Mouse (Mus musculus): ENCODE results near the gene Dennd4a. TPM values are rescaled to one million over a fixed set of nuclear protein-coding genes. Genes with fewer than 3 reads are reported as not detected.

Gene Dennd4a
- polyA plus RNA-seq, 1 experiment from 2014 or later, result 4.8 TPM

DNA sequence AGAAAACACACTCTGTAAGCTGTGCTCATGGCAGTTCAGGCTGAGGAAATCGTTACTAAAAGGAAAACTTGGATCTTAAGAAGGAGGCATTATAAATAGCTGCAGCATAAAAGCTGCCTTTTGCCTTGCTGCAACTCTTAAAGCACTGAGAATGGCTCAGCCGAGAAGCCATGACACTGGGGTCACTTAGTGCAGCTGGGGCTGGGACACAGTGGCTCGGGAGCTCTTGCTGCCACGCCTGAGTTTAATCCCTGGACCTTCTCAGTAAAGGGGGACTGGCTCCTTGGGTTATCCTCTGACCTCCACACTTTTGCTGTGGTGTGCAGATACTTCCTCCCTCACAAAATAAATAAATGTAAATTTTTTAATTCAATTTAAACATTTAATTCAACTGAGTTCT is 91.7 kb downstream of the Dennd4a start:
- no peak for ATAC-seq (replicated peaks; ENCODE audit: insufficient number of reproducible peaks, insufficient read depth, low FRiP score, low read depth)
- H3K4me2 ChIP-seq, result no peak overlapping the region
- H3K36me3 ChIP-seq, result 0 out of 2 replicates have a peak, but pooled peaks cover 10% of the 10 kb centered on the region
- H3K9me3 ChIP-seq (replicated peaks), result no peaks in the 10 kb centered on the region
- no peak overlapping the region for H3K27ac ChIP-seq
- H3K9ac ChIP-seq, result no peak overlapping the region
- no peaks in the 10 kb centered on the region for H3K27me3 ChIP-seq
- H3K4me1 ChIP-seq (replicated peaks), result no peaks in the 10 kb centered on the region
- H3K4me3 ChIP-seq, result no peak overlapping the region
- 37% methylated on average over 4 of the region's 4 CpGs for WGBS

DNA sequence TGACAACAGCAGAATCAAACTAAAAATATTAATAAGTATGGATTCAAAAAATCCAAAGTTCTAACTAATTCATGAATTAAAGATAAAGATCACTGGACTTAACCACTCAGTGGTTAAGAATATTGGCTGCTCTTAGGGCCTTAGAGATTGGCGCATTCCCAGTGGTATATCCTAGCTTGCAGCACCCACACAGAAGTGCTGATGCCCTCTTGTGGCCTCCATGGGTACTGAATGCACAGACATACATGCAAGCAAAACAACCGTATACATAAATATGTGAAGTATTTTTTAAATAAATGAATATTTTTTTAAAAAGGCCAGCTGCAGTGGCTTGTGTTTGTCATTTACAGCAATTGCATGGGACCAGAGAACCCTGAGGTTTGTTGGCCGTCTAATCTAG is 92.2 kb downstream of the Dennd4a start:
- no peak for ATAC-seq (replicated peaks; ENCODE audit: insufficient number of reproducible peaks, insufficient read depth, low FRiP score, low read depth)
- Histone ChIP-seq H3K9ac (no peak overlapping the region), H3K27ac (no peak overlapping the region), H3K4me1 (replicated peaks) (no peaks in the 10 kb centered on the region), H3K36me3 (0 out of 2 replicates have a peak, but pooled peaks cover 10% of the 10 kb centered on the region), H3K4me2 (no peak overlapping the region), H3K27me3 (no peaks in the 10 kb centered on the region), H3K9me3 (replicated peaks) (no peaks in the 10 kb centered on the region), H3K4me3 (no peak overlapping the region)
- 53% methylated on average over 3 of the region's 3 CpGs for WGBS

DNA sequence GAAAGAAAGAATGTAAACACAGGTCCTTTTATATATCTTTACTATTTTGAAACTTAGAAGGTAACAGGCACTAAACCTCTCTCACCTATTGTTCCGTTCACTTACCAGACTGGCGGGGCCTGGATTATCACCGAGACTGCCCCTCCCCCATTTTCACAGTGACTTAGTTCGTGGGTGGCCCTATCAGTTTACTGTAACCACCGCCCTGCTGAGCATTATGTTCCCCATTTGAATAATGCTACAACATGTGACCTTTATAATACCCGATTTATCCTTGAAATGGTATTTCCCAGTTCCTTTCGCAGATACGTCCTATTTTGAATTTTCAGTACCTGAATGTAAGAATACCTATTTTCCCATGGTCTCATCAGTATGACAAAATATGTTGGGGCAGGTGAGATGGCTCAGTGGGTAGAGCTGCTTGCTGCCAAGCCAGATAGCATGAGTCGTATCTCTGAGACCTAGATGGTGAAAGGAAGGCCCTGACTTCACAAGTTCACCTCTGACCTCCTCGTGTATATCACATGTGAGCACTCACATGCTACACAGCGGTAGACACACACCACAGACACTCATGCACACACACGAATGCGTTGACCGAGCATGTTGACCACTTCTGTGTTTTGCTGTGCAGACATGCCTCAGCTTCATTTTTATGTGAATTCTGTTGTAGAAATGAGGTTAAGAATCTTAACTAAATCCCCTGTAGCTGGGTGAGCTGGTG is 93.9 kb downstream of the Dennd4a start:
- WGBS, result 83% methylated on average over 14 of the region's 14 CpGs
- Histone ChIP-seq H3K36me3 (peaks cover 14% of the 10 kb centered on the region; the same call in 1 of the 2 replicates), H3K27ac (no peak overlapping the region), H3K4me1 (replicated peaks) (no peaks in the 10 kb centered on the region), H3K4me2 (no peak overlapping the region), H3K9me3 (replicated peaks) (no peaks in the 10 kb centered on the region), H3K27me3 (no peaks in the 10 kb centered on the region), H3K4me3 (no peak overlapping the region), H3K9ac (no peak overlapping the region)
- ATAC-seq (replicated peaks; ENCODE audit: insufficient number of reproducible peaks, insufficient read depth, low FRiP score, low read depth), result no peak

DNA sequence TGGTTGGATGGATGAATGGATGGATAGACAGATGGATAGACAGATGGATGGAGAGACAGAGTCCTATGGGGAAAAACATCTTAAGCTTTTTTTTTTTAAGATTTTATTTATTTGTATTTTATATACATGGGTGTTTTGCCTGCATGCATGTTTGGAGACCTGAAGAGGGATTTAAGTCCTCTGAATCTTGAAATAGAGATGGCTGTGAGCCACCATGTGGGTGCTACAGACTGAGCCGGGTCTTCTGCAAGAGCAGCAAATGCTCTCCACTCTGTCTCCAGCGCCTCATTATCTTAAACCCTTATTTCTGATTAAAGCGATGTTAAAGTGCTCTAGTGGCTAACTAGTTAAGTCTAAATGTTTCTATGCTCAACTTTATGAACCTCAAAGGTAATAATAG is 96.3 kb downstream of the Dennd4a start:
- 79% methylated on average over 3 of the region's 3 CpGs for WGBS
- no peak for ATAC-seq (replicated peaks; ENCODE audit: insufficient number of reproducible peaks, insufficient read depth, low FRiP score, low read depth)
- Histone ChIP-seq H3K4me3 (no peak overlapping the region), H3K4me1 (replicated peaks) (no peaks in the 10 kb centered on the region), H3K9me3 (replicated peaks) (no peaks in the 10 kb centered on the region), H3K36me3 (peaks cover 18% of the 10 kb centered on the region; the same call in 1 of the 2 replicates), H3K27me3 (no peaks in the 10 kb centered on the region), H3K4me2 (no peak overlapping the region), H3K27ac (no peak overlapping the region), H3K9ac (no peak overlapping the region)

DNA sequence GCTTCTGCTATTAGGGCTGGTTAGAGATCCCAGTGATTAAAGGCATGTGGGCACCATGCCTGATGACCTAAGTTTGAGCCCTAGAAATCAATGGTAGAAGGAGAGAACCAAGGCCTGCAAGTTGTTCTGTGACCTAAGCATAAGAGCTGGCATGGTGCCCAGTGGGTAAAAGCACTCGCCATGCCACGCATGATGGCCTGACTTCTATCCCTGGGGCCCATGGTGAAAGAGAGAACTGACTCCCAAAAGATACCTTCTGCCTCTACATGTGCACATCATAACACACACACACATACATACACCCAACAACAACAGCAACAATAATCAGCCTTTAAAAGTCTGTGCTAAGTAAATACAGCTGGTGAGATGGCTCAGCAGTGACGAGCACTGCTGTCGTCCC is 102.3 kb downstream of the Dennd4a start:
- Histone ChIP-seq H3K27ac (no peak overlapping the region), H3K9ac (no peak overlapping the region), H3K4me1 (replicated peaks) (no peaks in the 10 kb centered on the region), H3K9me3 (replicated peaks) (no peaks in the 10 kb centered on the region), H3K4me2 (no peak overlapping the region), H3K36me3 (peaks cover 9% of the 10 kb centered on the region; the same call in 1 of the 2 replicates), H3K27me3 (no peaks in the 10 kb centered on the region), H3K4me3 (no peak overlapping the region)
- no peak for ATAC-seq (replicated peaks; ENCODE audit: insufficient number of reproducible peaks, insufficient read depth, low FRiP score, low read depth)
- WGBS, result 89% methylated on average over 4 of the region's 4 CpGs

DNA sequence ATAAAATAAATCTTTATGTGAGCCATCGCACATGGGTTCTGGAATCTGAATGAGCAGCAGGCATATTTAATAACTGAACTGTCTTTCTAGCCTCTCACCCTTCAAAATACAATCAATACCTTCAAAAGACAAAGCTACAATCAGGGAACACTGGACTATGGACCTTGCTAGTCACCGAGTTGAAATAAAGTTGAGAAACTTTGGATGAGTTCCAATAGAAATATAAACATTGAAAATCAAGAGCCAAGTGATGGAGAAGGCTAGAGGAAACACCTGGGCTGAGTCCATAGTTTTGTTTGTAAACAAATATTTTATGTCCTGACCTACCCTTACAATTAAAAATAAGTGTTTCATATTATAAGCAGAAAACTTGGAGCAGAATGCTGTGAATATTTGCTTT is 102.8 kb downstream of the Dennd4a start:
- no peak for ATAC-seq (replicated peaks; ENCODE audit: insufficient number of reproducible peaks, insufficient read depth, low FRiP score, low read depth)
- 78% methylated on average over 2 of the region's 2 CpGs for WGBS
- Histone ChIP-seq H3K27me3 (no peaks in the 10 kb centered on the region), H3K9ac (no peak overlapping the region), H3K4me1 (replicated peaks) (no peaks in the 10 kb centered on the region), H3K9me3 (replicated peaks) (no peaks in the 10 kb centered on the region), H3K4me3 (no peak overlapping the region), H3K27ac (no peak overlapping the region), H3K4me2 (no peak overlapping the region), H3K36me3 (peaks cover 9% of the 10 kb centered on the region; the same call in 1 of the 2 replicates)

DNA sequence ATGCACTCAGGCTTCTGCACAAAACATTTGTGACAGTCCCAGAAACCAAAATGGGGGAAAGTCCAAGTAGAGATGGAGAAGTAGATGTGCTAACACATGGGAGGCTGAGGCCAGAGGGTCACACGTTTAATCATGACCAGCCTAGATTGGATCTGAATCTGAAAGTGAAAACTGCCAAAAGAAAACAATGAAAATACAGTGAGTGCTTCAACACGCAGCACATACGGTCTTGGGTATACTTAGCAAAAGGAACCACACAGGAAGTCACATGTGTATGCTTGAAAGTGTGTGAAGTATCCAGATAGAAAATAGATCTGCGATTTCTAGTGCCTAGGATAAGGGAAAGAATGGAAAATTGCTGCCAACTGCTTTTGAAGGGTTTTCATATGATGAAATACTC is 103.5 kb downstream of the Dennd4a start:
- no peaks in the 10 kb centered on the region for H3K27me3 ChIP-seq
- WGBS, result 64% methylated on average over 4 of the region's 4 CpGs
- ATAC-seq (replicated peaks; ENCODE audit: insufficient number of reproducible peaks, insufficient read depth, low FRiP score, low read depth), result no peak
- no peak overlapping the region for H3K4me2 ChIP-seq
- H3K9me3 ChIP-seq (replicated peaks), result no peaks in the 10 kb centered on the region
- H3K27ac ChIP-seq, result no peak overlapping the region
- no peak overlapping the region for H3K9ac ChIP-seq
- no peak overlapping the region for H3K4me3 ChIP-seq
- H3K36me3 ChIP-seq, result peaks cover 9% of the 10 kb centered on the region; the same call in 1 of the 2 replicates
- H3K4me1 ChIP-seq (replicated peaks), result no peaks in the 10 kb centered on the region

DNA sequence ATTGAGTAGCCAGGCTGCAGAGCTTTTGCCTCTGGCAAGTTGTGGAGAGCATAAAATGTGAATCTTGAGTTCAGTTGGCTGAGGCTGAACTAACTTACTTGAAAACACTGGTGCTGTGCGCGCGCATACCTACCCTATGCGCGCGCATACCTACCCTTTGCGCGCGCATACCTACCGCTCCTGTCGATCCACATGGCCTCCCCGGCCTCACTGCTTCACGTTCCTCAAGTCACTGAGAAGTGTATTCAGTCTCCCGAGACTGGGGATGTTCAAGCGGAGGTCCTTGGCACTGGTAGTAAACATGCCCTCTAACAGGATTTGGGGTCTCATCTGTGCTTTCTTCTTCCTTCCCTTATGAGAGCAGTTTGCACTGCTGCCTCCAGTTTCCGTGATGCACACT is 107.4 kb downstream of the Dennd4a start:
- H3K4me1 ChIP-seq (replicated peaks), result no peaks in the 10 kb centered on the region
- H3K36me3 ChIP-seq, result no peaks in the 10 kb centered on the region
- H3K27me3 ChIP-seq, result no peaks in the 10 kb centered on the region
- WGBS, result 20% methylated on average over 16 of the region's 16 CpGs
- no peaks in the 10 kb centered on the region for H3K9me3 ChIP-seq (replicated peaks)
- peak overlapping the region; percentile 61 for H3K4me2 ChIP-seq
- H3K9ac ChIP-seq, result peak overlapping the region; percentile 36; the same call in 1 of the 2 replicates
- no peak overlapping the region for H3K27ac ChIP-seq
- ATAC-seq (replicated peaks; ENCODE audit: insufficient number of reproducible peaks, insufficient read depth, low FRiP score, low read depth), result no peak
- H3K4me3 ChIP-seq, result peak overlapping the region; percentile 47

DNA sequence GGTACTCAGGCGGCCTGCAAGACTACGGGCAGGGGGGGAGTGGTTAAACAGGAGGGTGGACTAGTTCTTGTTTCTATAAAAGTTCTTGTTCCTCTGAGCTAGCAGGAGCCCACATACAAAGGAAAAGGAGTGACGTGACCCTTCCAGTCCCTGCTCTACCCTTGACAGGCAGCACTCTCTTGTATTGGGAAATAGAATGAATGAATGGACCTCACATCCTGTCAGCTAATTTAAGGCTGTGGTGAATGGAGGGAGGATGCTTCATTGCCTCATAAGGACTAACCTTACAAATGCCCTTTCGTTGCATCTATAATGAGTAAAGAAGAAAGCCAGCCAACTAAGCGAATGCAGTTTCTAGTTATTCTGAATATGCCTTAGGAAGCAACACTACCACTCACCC is 114.6 kb downstream of the Dennd4a start:
- Histone ChIP-seq H3K4me1 (replicated peaks) (peaks cover 27% of the 10 kb centered on the region), H3K27me3 (no peaks in the 10 kb centered on the region), H3K4me2 (no peak overlapping the region), H3K9me3 (replicated peaks) (no peaks in the 10 kb centered on the region), H3K9ac (no peak overlapping the region), H3K27ac (peak overlapping the region; percentile 87), H3K36me3 (no peaks in the 10 kb centered on the region), H3K4me3 (no peak overlapping the region)
- no peak for ATAC-seq (replicated peaks; ENCODE audit: insufficient number of reproducible peaks, insufficient read depth, low FRiP score, low read depth)
- WGBS, result 72% methylated on average over 5 of the region's 5 CpGs

DNA sequence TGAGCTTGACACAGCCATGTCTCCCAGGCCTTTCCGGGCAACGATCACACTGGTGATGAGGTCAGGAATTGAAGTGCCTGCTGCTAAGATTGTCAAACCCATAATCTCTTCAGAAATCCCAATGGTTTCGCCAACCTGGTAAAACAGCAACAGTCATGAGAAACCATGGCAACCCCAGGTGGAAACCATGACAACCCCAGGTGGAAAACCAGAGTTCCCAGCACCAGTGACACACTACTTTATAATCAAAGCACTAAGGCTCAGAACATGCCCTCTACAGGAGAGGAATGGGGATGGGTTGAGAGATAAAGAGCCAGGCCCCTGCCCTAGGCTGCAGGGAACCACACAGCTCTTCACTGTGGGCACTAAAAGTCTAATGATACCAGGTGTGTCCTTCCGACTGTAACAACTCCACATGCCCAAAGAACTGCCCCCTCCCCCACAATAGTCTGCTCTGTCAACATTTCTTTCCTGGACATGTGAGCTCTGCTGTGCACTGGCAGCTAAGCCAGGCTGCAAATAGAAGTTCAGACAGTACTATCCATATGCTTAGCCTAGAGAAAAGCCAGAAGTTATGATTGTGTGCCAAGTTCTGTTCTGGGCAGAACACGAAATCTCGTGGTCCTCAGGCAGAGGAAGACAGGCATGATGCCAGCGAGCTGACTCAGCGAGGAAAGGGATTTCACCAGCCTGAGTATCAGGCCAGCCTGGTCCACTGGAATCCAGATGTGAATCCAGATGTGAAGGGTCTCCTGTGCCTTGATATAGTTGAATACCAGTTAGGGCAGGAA is 115.3 kb downstream of the Dennd4a start:
- peak; percentile 93 for ATAC-seq (replicated peaks; ENCODE audit: insufficient number of reproducible peaks, insufficient read depth, low FRiP score, low read depth)

DNA sequence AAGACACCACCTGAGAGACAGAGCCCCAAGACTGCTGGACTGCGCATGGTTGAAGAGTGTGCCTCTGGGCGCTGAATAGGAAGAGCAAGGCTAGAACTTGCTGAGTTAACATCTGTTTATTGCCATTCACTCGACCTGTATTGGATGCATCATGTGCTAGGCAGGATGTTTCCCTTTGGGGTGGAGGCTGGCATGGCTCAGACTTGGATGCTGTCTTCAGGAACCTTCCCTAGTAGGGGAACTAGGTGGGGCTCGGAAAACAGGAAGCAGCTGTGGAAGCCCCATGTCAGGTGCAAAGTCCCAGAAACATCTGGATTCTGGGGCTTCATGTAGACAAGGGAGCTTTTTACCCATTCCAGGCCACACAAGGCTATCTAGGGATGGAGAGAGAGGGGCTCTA is 119.1 kb downstream of the Dennd4a start:
- WGBS, result 71% methylated on average over 4 of the region's 4 CpGs
- Histone ChIP-seq H3K36me3 (no peaks in the 10 kb centered on the region), H3K4me1 (replicated peaks) (peaks cover 67% of the 10 kb centered on the region), H3K9me3 (replicated peaks) (no peaks in the 10 kb centered on the region), H3K27me3 (no peaks in the 10 kb centered on the region), H3K27ac (peak overlapping the region; percentile 68; the same call in 1 of the 2 replicates), H3K4me2 (no peak overlapping the region), H3K9ac (no peak overlapping the region), H3K4me3 (no peak overlapping the region)
- ATAC-seq (replicated peaks; ENCODE audit: insufficient number of reproducible peaks, insufficient read depth, low FRiP score, low read depth), result no peak

More for the DNA sequence above, 115.3 kb downstream of the Dennd4a start:
- Histone ChIP-seq H3K9ac (0 out of 2 replicates have a peak overlapping the region, but pooled peaks have one; percentile 6), H3K27ac (peak overlapping the region; percentile 87), H3K27me3 (no peaks in the 10 kb centered on the region), H3K9me3 (replicated peaks) (no peaks in the 10 kb centered on the region), H3K36me3 (no peaks in the 10 kb centered on the region), H3K4me2 (0 out of 2 replicates have a peak overlapping the region, but pooled peaks have one; percentile 31), H3K4me1 (replicated peaks) (peaks cover 33% of the 10 kb centered on the region), H3K4me3 (no peak overlapping the region)
- WGBS, result 42% methylated on average over 8 of the region's 8 CpGs

All from heart, embryonic 15.5 days (tissue).